Mouse (Mus musculus): ENCODE data around the gene Dcbld2.
"Not testable (repeated sequence)": the region's sequence is repeated elsewhere in the genome, so short reads cannot be mapped to it uniquely, and the experiment has no call there.

Dcbld2 gene

DNA sequence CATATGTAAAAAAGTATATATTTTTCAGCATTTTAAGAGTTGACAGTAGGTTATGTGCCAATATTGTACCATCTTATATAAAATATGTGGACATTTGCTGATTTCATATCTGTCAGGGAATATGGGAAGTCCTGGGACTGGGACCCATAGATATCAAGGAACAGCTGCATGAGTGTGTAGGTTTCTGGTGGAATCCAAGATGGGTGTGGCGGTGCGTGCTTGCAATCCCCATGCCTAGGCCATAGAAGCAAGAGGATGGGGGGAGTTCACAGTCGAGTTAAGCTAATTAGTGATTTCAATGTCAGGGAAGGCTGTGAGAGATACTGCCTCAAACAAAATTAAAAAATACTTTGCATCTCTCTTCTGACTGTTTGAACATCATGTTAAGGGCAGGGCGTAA lies 40.8 kb downstream of the Dcbld2 start:
- DNase-seq (ENCODE audit: low read depth, low spot score) = no peak

GRCm38 (mm10) chr16:58450648-58451047 lies 42.4 kb downstream of the Dcbld2 start:
- DNase-seq (ENCODE audit: low read depth, low spot score) = no peak

DNA sequence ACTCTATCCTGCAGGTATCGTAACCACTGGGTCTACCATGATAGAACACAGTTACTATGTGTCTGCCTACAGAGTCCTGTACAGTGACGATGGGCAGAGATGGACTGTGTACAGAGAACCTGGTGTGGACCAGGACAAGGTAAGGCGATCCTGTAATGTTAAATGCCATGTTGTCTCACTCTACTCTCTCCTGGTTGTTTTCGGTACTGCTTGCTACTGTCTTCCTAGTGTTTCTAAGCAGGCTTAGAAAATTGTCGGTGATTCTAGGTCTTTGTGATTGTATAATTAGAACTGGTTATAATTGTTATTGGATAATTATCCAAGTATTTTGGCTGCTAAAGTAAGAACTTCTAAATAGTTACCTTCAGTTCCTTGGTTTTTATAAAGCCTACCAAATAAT lies 43.4 kb downstream of the Dcbld2 start:
- DNase-seq (ENCODE audit: low read depth, low spot score) = no peak

DNA sequence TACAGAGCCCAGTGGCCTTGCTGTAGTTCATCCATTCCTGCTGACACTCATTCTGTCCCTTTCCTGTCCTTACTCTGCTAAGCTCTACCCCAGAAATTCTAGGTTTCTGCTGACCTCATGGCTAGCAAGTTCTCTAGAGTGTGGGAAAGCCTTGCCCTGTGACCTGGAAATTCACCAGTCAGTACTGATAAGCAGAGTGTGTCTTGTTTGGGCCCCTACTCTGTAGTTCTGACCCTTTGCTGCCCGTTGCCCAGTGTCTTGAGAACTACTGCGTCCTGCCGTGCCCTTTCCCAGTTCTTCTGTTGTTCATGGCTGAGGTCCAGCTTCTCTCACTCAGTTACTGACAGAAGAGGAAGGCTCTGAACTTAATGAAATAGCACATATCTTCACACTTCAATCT lies 44.9 kb downstream of the Dcbld2 start:
- no peak for DNase-seq (ENCODE audit: low read depth, low spot score)

DNA sequence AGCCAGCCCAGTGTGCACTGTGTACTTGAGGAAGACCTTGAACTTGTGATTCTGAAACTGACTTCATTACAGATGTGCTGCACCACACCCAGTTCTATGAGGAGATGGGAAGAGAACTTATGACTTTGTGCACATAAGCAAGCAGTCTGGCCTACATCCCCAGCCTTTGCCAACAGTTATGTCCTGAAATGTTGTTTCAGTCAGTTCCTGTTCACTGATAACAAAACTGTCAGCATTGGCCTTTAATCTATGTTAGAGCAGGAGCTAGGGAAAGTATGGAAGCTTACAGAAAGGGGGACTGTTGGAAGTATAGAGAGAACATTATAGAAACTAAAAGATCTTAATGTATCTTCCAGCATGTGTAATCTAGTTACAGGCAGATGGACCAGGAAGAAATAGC lies 45.6 kb downstream of the Dcbld2 start:
- DNase-seq (ENCODE audit: low read depth, low spot score) = no peak

DNA sequence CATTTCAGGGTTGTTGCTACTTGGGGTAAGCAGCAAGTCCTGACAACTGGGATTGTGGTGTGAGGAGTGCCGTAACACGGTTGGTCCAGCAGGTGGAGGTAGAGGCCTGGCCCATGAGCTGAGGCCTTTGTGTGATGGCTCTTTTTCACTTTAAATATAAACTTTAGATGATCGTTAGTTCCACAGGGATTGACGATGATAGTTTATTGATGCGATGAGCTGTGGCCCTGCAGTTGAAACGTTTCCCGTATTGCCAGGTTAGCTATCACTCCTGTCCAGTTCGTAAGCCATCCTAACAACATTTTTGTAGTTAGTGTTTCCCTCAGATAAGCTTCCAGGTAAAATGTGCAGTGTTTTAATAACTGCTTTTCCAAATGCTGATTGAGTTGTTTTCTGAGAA lies 46.4 kb downstream of the Dcbld2 start:
- peak; percentile 60 for DNase-seq (ENCODE audit: low read depth, low spot score)

- no peak for DNase-seq (ENCODE audit: low read depth, low spot score)
Measured at GRCm38 (mm10) chr16:58455118-58455517, 46.9 kb downstream of the Dcbld2 start.

DNA sequence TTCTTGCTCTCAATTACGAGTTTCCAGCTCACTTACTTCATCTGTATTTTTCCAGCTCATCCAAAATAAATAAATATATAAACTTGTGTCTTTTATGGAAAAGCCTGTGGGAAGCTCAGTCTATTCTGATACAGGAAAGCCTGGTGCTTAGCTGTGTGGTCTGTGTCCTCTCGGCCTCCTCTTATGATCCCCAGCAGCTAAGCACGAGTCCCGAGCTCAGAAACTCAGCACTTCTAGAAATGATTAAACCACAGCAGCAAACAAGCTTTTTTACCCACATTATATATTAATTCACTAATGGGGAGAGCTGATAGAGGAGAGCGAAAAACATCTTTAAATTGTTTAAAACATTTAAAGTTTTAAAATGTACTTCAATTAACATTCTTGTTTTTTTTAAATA lies 48.2 kb downstream of the Dcbld2 start:
- DNase-seq (ENCODE audit: low read depth, low spot score) = no peak

DNA sequence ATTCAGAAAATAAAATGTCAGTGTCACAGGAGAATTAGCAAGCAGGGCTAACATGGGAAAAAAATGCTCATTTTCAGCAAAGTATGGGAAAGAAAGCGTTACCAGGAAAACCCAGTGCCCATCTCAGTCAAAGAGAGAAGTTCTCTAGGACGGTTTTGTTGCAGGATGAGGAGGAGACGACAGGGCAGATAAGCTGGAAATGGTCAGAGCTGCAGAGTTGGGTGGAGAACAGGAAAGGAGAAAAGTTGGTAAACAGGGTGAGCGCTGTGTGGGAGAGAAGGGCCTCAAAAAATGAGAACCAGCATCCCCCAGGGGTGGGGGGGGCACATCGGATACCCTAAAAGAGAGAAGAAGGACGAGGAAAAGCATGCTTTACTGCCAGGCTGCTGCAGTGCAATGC lies 48.7 kb downstream of the Dcbld2 start:
- DNase-seq (ENCODE audit: low read depth, low spot score) = no peak

DNA sequence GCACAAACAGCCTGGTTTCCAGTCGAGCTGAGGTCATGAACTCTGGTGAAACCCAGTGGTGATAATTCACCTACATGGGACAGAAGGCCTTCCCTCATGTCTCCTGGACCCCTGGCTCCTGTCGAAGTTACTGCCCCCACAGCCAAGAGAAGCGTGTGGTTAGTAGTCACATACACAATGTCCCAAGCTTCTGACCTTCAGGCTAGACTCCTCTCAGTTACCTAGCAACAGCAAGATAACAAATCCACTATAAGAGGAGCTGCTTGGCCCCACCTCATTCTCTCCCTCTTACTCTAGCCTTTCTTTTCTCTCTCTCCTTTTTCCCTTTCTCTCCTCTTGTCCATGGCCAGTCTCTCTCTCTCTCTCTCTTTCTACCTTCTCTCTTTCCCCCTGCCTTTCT lies 51.7 kb downstream of the Dcbld2 start:
- not testable (repeated sequence) for DNase-seq (ENCODE audit: low read depth, low spot score)

- no peak for DNase-seq (ENCODE audit: low read depth, low spot score)
Measured at GRCm38 (mm10) chr16:58460386-58460785, 52.1 kb downstream of the Dcbld2 start.

DNA sequence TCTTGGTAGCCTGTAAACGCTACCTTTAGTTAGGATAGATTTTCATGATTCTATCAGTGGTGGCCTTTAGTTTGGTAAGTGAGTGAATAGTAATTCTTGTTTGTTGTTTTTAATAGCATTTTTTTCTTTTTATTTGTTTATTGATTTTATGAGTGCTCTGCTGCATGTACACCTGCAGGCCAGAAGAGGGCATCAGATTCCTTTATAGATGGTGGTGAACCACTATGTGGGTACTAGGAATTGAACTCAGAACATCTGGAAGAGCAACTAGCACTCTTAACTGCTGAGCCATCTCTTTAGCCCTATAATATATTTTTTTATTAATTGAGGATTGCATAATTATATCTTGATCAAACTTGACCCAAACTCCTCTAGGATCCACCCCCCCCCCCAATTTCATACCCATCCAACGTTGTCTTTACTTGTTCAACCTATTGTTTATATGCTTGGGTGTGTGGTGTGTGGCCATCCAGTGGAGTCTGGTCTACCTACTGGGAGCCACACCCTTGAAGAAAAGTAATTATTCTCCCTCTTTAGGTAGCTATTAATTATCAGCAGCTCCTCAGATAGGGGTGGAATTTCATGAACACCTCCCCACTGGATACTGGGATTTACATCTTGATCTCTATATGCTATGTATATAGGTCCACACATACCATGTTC lies 53.7 kb downstream of the Dcbld2 start:
- peak; percentile 34 for DNase-seq (ENCODE audit: low read depth, low spot score)

- DNase-seq (ENCODE audit: low read depth, low spot score) = no peak
Measured at GRCm38 (mm10) chr16:58462519-58462918, 54.3 kb downstream of the Dcbld2 start.

- no peak for DNase-seq (ENCODE audit: low read depth, low spot score)
Measured at GRCm38 (mm10) chr16:58464051-58464450, 55.8 kb downstream of the Dcbld2 start.

DNA sequence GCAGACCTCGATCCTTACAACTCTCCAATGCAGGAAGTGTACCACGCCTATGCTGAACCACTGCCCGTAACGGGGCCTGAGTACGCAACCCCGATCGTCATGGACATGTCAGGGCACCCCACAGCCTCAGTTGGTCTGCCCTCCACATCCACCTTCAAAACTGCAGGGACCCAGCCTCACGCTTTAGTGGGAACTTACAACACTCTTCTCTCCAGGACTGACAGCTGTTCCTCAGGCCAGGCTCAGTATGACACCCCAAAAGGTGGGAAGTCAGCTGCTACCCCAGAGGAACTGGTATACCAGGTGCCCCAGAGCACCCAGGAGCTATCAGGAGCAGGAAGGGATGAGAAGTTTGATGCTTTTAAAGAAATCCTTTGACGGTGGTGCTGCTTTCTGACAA lies 57.2 kb downstream of the Dcbld2 start:
- no peak for DNase-seq (ENCODE audit: low read depth, low spot score)

- DNase-seq (ENCODE audit: low read depth, low spot score) = no peak
Measured at GRCm38 (mm10) chr16:58470061-58470460, 61.8 kb downstream of the Dcbld2 start.

- DNase-seq (ENCODE audit: low read depth, low spot score) = no peak
Measured at GRCm38 (mm10) chr16:58470841-58471240, 62.6 kb downstream of the Dcbld2 start.

DNA sequence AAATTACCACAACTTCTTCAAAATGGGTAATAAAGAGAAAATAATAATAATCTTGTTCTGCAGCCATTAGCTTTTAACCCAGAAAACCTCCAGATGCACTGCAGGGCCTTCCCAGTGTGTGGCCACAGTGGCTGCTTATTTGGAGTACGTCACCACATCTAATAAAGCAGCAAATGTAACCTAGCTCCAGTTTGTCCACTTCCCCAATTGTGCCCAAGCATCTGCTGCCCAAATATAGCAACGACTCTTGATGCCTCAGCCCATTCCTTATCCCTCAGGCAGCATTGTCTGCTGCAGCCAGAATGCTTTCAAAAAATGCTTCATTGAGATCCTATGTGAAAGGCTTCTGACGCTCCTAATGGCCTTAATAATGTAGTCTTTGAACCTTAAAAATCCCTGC lies 66.6 kb downstream of the Dcbld2 start:
- no peak for DNase-seq (ENCODE audit: low read depth, low spot score)

GRCm38 (mm10) chr16:58475544-58476154 lies 67.4 kb downstream of the Dcbld2 start:
- no peak for DNase-seq (ENCODE audit: low read depth, low spot score)

GRCm38 (mm10) chr16:58476363-58476762 lies 68.1 kb downstream of the Dcbld2 start:
- DNase-seq (ENCODE audit: low read depth, low spot score) = no peak

- no peak for DNase-seq (ENCODE audit: low read depth, low spot score)
Measured at GRCm38 (mm10) chr16:58479898-58480448, 71.7 kb downstream of the Dcbld2 start.

GRCm38 (mm10) chr16:58481219-58481905 lies 73.1 kb downstream of the Dcbld2 start:
- DNase-seq (ENCODE audit: low read depth, low spot score) = no peak

GRCm38 (mm10) chr16:58481906-58482270 lies 73.6 kb downstream of the Dcbld2 start:
- no peak for DNase-seq (ENCODE audit: low read depth, low spot score)
